Mouse (Mus musculus) heart, adult 11 months (tissue): Measurements from ENCODE around the gene Olfr352.

ENCODE experiments used
- DNase-seq: peaks from one replicate; pipeline ENCODE4 v3.0.0; 2022

Olfr352 gene

DNA sequence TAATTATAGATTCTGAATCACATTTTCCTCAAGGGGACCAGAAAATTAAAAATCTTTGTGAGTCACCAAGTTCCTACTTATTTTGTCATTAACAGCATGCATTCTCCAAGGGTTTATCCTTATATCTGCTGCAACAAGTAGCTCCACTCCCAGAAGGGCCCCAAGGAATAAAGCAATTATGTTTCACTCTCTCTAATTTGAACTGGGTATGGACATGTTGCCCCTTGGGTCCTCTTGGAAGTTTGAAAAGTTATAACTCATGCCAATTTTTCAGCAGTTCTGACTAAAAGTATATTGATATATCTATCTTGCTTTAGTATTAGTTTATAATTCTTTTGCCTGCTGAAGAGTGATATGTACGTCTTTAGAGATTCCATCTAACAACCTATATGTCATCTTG is at the start of gene Olfr352:
Gene Olfr352 (plus strand): TSS at position 301 of the 400 bp plus-strand sequence.
- DNase-seq, result no peak

- no peak for DNase-seq
These were observed 22.2 kb upstream of the Olfr352 start, which contains the start of gene Olfr350 for GRCm38 (mm10) chr2:36846010-36846409. TSS of gene Olfr350 (plus strand) at chr2:36846310.

DNA sequence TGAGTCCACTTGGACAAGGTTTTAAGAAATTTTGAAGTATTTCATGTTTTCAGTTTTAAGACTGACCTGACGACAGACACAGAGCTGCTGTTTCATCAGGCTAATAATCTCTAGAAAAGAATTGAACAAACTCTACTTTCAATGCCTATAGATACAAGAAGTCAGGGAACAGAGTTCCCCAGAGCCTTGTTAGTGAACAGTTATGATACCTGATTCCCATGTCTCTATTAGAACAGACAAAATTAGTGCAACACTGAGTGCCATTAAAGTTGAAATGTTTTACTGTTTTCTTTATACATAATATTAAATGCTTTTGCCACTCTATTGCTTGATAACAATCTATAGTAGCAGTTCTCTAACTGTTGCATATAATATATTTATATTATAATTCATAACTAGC is 5.7 kb upstream of the Olfr352 start, which contains the start of gene Olfr351:
Gene Olfr351 (minus strand): TSS at position 101 of the 400 bp plus-strand sequence.
- DNase-seq, result no peak

DNA sequence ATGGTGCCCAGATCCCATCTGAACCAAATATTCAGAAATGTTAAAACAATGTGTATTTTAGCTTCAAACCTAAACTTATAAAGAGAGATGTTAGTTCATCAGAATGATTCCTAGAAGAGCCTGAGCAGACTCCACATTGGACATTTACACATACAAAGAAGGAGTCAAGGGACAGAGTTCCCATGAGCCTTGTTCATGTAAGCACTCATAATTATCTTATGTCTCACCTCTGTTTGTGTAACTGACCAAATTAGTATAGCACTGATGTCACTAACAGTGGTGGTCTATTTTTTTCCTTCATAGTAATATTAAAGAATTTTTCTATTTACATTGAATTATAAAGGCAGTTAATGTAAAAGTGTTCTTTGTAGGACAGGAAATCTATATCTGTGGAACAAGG is 24.6 kb downstream of the Olfr352 start, which contains the start of gene Olfr353:
Gene Olfr353 (minus strand): TSS at position 101 of the 400 bp plus-strand sequence.
- DNase-seq, result no peak

GRCm38 (mm10) chr2:36897114-36897513 is 28.9 kb downstream of the Olfr352 start:
- peak; percentile 85 for DNase-seq

- DNase-seq, result no peak
These were observed 37.1 kb downstream of the Olfr352 start, which contains the start of gene Olfr354 for GRCm38 (mm10) chr2:36905380-36905779. TSS of gene Olfr354 (plus strand) at chr2:36905680.
